Mouse (Mus musculus) v-Abl transformed pro-B cells (cell line): ENCODE data around the gene Olfr364-ps1.

Experiments
- in situ Hi-C, 2 experiments: fragments of 400-800 bp; cut with MboI; formaldehyde crosslinking; loops; one replicate each; pipeline ENCODE4 v1.15.1; 2025; ENCODE audit not compliant: unreplicated experiment in 2 of 2

Olfr364-ps1 gene

GRCm38 (mm10) chr2:37139022-37139421 lies at the start of gene Olfr364-ps1:
TSS of gene Olfr364-ps1 (plus strand) at chr2:37139322.
- in situ Hi-C loops, result no loop called here

- in situ Hi-C loops, result no loop called here
These were observed 21.3 kb upstream of the Olfr364-ps1 start, which contains the start of gene Olfr362 for GRCm38 (mm10) chr2:37117810-37118209. TSS of gene Olfr362 (minus strand) at chr2:37117910.

- in situ Hi-C loops, result no loop called here
These were observed 48.8 kb downstream of the Olfr364-ps1 start, which contains the start of gene Olfr365 for GRCm38 (mm10) chr2:37187898-37188297. TSS of gene Olfr365 (plus strand) at chr2:37188198.
